In genomic region chr17:84330986-84331385, GRCm38 (mm10) we compare ENCODE assay signal across 26 mouse cellular contexts.
A peak's percentile ranks its signal among the peaks of the same experiment; 100 is the strongest.
DNase-seq lines count a peak whose midpoint lies in the region; ATAC-seq and TF ChIP-seq lines count a peak whose summit lies in the region.
"Had no signal": no experiment of that assay in that cellular context is flagged by ENCODE, and none has a peak within 500 bp of the region (broad histone marks: within the 10 kb centered on the region; RNA-seq: fewer than 3 reads in every experiment).

No protein-coding gene starts in this region.

- no peak for TF ChIP-seq POLR2A in spleen, adult 2 months (IDR thresholded peaks at IDR 0.05; ENCODE audit: low read depth, low read length)

- 0 out of 2 replicates have a peak, but pooled peaks cover 4% of the 10 kb centered on the region for H3K4me1 ChIP-seq in forebrain, embryonic 12.5 days
- H3K4me1 ChIP-seq in forebrain, embryonic 16.5 days (replicated peaks; ENCODE audit: control insufficient read depth, insufficient read depth, low read length): no peaks in the 10 kb centered on the region; the same call in 1 of the 2 replicates
- peaks cover 16% of the 10 kb centered on the region; the same call in 1 of the 2 replicates for H3K4me1 ChIP-seq in spleen, adult 2 months (ENCODE audit: control insufficient read depth, insufficient read depth, insufficient read length)
- H3K4me1 ChIP-seq: intestine, embryonic 15.5 days; stomach, embryonic 15.5 days had no signal

- no peak overlapping the region for H3K4me2 ChIP-seq in forebrain, embryonic 12.5 days
- no peak overlapping the region for H3K4me2 ChIP-seq in forebrain, embryonic 16.5 days (ENCODE audit: low read length)
- H3K4me2 ChIP-seq: embryonic facial prominence, embryonic 12.5 days; intestine, embryonic 15.5 days; limb, embryonic 12.5 days; liver, embryonic 13.5 days; midbrain, embryonic 13.5 days; stomach, embryonic 15.5 days had no signal

- no peak overlapping the region for H3K4me3 ChIP-seq in forebrain, embryonic 12.5 days (replicated peaks)
- H3K4me3 ChIP-seq in forebrain, embryonic 16.5 days (replicated peaks; ENCODE audit: low read length): no peak overlapping the region
- H3K4me3 ChIP-seq in spleen, adult 2 months (ENCODE audit: extremely low read depth, insufficient read depth, insufficient read length): no peak overlapping the region
- H3K4me3 ChIP-seq: embryonic facial prominence, embryonic 12.5 days; heart, adult 2 months; hindbrain, embryonic 10.5 days; intestine, embryonic 15.5 days; limb, embryonic 12.5 days; liver, embryonic 13.5 days; midbrain, embryonic 13.5 days; stomach, embryonic 15.5 days had no signal

- TF ChIP-seq CTCF in spleen, adult 2 months (IDR thresholded peaks at IDR 0.05; ENCODE audit: extremely low read depth, insufficient read depth, insufficient read length, insufficient replicate concordance): no peak

- ATAC-seq in forebrain, embryonic 12.5 days (ENCODE audit: low FRiP score): 0 out of 2 replicates have a peak, but pooled peaks have one; percentile 27
- no peak for ATAC-seq in forebrain, embryonic 16.5 days
- ATAC-seq: forebrain, embryonic 14.5 days; hindbrain, embryonic 16.5 days; intestine, embryonic 15.5 days; midbrain, embryonic 13.5 days had no signal

- DNase-seq in spleen, adult 2 months (ENCODE audit: low read depth in 1 of 2, low spot score in 2 of 2): no peak
- DNase-seq in spleen, postnatal 10 days (ENCODE audit: low spot score in 2 of 2): no peak
- peak; percentile 16 to 27 for DNase-seq in thymus, postnatal 10 days (ENCODE audit: low spot score in 2 of 2)
- DNase-seq in adrenal gland, postnatal 25 days: no peak
- DNase-seq in left cerebral cortex, postnatal 36 days (ENCODE audit: low spot score in 2 of 2): no peak
- DNase-seq: adrenal gland, adult 2 months; cerebellum, adult 18-20 months; cerebellum, postnatal 14 days; gastrocnemius, postnatal 14 days; heart, adult 2 months; kidney, adult 8-10 months; kidney, postnatal 10 days; liver, embryonic 13.5 days; lung, adult 2 months; lung, postnatal 14 days; right cerebral cortex, postnatal 14 days had no signal

- no peaks in the 10 kb centered on the region for H3K9me3 ChIP-seq in forebrain, embryonic 12.5 days
- no peaks in the 10 kb centered on the region for H3K9me3 ChIP-seq in forebrain, embryonic 16.5 days (ENCODE audit: control insufficient read depth, low read length)
- H3K9me3 ChIP-seq: embryonic facial prominence, embryonic 12.5 days; hindbrain, embryonic 10.5 days; intestine, embryonic 15.5 days; limb, embryonic 12.5 days; liver, embryonic 13.5 days; midbrain, embryonic 13.5 days; stomach, embryonic 15.5 days had no signal

- WGBS in forebrain, embryonic 12.5 days: 75% methylated on average over 8 of the region's 8 CpGs
- 84% methylated on average over 8 of the region's 8 CpGs for WGBS in forebrain, embryonic 16.5 days
- 68% methylated on average over 8 of the region's 8 CpGs for WGBS in spleen, adult 2 months

- no peak overlapping the region for H3K27ac ChIP-seq in forebrain, embryonic 12.5 days
- no peak overlapping the region for H3K27ac ChIP-seq in forebrain, embryonic 16.5 days (ENCODE audit: low read length)
- H3K27ac ChIP-seq in spleen, adult 2 months (ENCODE audit: insufficient read depth, low read length): peak overlapping the region; percentile 71
- H3K27ac ChIP-seq: embryonic facial prominence, embryonic 12.5 days; heart, adult 2 months; hindbrain, embryonic 10.5 days; intestine, embryonic 15.5 days; limb, embryonic 12.5 days; liver, embryonic 13.5 days; midbrain, embryonic 13.5 days; stomach, embryonic 15.5 days had no signal

- H3K9ac ChIP-seq in forebrain, embryonic 12.5 days: no peak overlapping the region
- H3K9ac ChIP-seq in forebrain, embryonic 16.5 days (replicated peaks; ENCODE audit: low read depth, low read length): no peak overlapping the region
- H3K9ac ChIP-seq: embryonic facial prominence, embryonic 12.5 days; intestine, embryonic 15.5 days; limb, embryonic 12.5 days; liver, embryonic 13.5 days; midbrain, embryonic 13.5 days; stomach, embryonic 15.5 days had no signal

- intact Hi-C loops in left cerebral cortex, postnatal 36 days (cut with DNase I): no loop called here

- no peaks in the 10 kb centered on the region for H3K27me3 ChIP-seq in forebrain, embryonic 12.5 days
- H3K27me3 ChIP-seq in forebrain, embryonic 16.5 days (replicated peaks; ENCODE audit: control insufficient read depth, insufficient read depth, low read length): no peaks in the 10 kb centered on the region
- H3K27me3 ChIP-seq in spleen, adult 2 months (ENCODE audit: control insufficient read depth, insufficient read depth, low read length): no peaks in the 10 kb centered on the region
- H3K27me3 ChIP-seq: embryonic facial prominence, embryonic 12.5 days; intestine, embryonic 15.5 days; limb, embryonic 12.5 days; liver, embryonic 13.5 days; midbrain, embryonic 13.5 days; stomach, embryonic 15.5 days had no signal

- peaks cover 9% of the 10 kb centered on the region for H3K36me3 ChIP-seq in forebrain, embryonic 12.5 days (replicated peaks)
- no peaks in the 10 kb centered on the region for H3K36me3 ChIP-seq in forebrain, embryonic 16.5 days (ENCODE audit: control insufficient read depth, insufficient read depth)
- H3K36me3 ChIP-seq in spleen, adult 2 months (ENCODE audit: control insufficient read depth, insufficient read depth, low read length): no peaks in the 10 kb centered on the region
- H3K36me3 ChIP-seq: stomach, embryonic 15.5 days had no signal

Comparison
In these comparisons a context has a peak if more than half of its experiments do, and no peak if none do; other contexts are left out.
1. DNase-seq: peak in thymus, postnatal 10 days (2 of 2); none in spleen, adult 2 months (0 of 2), spleen, postnatal 10 days (0 of 2), adrenal gland, postnatal 25 days (single experiment) and left cerebral cortex, postnatal 36 days (0 of 2).